Mouse (Mus musculus): ENCODE data around the gene Adap1.

Adap1 gene

GRCm38 (mm10) chr5:139252081-139252909, 73.1 kb downstream of the Adap1 start, which contains the start of gene Get4:
Get4 (plus strand) TSS chr5:139252324.
- peak; percentile 98 for DNase-seq (ENCODE audit: extremely low spot score)

- DNase-seq (ENCODE audit: extremely low spot score): no peak
Observed at GRCm38 (mm10) chr5:139251736-139252080, 73.7 kb downstream of the Adap1 start.

GRCm38 (mm10) chr5:139251279-139251678, 74.1 kb downstream of the Adap1 start:
- DNase-seq (ENCODE audit: extremely low spot score): no peak

- DNase-seq (ENCODE audit: extremely low spot score): no peak
Observed at GRCm38 (mm10) chr5:139248846-139249245, 76.6 kb downstream of the Adap1 start.

GRCm38 (mm10) chr5:139247767-139248166, 77.7 kb downstream of the Adap1 start:
- no peak for DNase-seq (ENCODE audit: extremely low spot score)

- DNase-seq (ENCODE audit: extremely low spot score): no peak
Observed at GRCm38 (mm10) chr5:139243384-139243783, 82.0 kb downstream of the Adap1 start.

GRCm38 (mm10) chr5:139241022-139241761, 84.2 kb downstream of the Adap1 start:
- no peak for DNase-seq (ENCODE audit: extremely low spot score)

- no peak for DNase-seq (ENCODE audit: extremely low spot score)
Observed at GRCm38 (mm10) chr5:139237436-139237835, 88.0 kb downstream of the Adap1 start.

- no peak for DNase-seq (ENCODE audit: extremely low spot score)
Observed at GRCm38 (mm10) chr5:139234423-139234822, 91.0 kb downstream of the Adap1 start.

GRCm38 (mm10) chr5:139232083-139232482, 93.3 kb downstream of the Adap1 start:
- no peak for DNase-seq (ENCODE audit: extremely low spot score)

- DNase-seq (ENCODE audit: extremely low spot score): no peak
Observed at GRCm38 (mm10) chr5:139229716-139230115, 95.7 kb downstream of the Adap1 start.

GRCm38 (mm10) chr5:139228318-139228717, 97.1 kb downstream of the Adap1 start:
- DNase-seq (ENCODE audit: extremely low spot score): no peak

GRCm38 (mm10) chr5:139227645-139228044, 97.8 kb downstream of the Adap1 start:
- no peak for DNase-seq (ENCODE audit: extremely low spot score)

- no peak for DNase-seq (ENCODE audit: extremely low spot score)
Observed at GRCm38 (mm10) chr5:139227236-139227635, 98.2 kb downstream of the Adap1 start.

- no peak for DNase-seq (ENCODE audit: extremely low spot score)
Observed at GRCm38 (mm10) chr5:139223331-139223730, 102.1 kb downstream of the Adap1 start.
